Mouse (Mus musculus): ENCODE data around the gene Nrxn3.

Nrxn3 gene

DNA sequence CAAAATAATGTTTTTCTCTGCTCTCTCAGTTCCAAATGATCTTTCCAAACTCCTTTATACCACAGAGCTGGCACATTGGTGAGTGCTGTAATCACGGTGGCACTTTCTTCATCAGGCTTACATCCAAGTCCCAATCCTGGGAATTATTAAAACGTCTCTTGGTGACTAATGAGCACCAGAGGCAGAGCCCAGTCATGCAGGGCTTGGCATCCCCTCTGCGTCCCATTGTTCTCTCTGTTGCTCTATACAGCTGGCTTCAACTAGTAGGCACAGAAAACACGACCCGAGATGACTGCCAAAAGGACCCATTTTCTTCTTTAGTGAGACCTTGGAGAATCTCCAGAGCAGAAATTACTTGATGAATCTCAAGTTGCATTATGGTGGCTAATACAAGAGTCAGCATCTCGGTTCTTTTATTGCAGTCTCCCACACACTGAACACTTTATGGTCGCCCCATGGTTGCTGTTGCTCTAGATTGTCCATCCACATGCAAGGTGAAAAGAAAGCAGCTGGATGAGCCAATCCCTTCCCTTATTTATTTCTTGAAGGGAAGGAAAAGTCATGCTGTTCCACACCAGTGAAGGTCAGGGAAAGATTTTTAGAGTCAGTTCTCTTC, 1552.1 kb downstream of the Nrxn3 start:
- DNase-seq (ENCODE audit: low read depth, low spot score) = no peak

DNA sequence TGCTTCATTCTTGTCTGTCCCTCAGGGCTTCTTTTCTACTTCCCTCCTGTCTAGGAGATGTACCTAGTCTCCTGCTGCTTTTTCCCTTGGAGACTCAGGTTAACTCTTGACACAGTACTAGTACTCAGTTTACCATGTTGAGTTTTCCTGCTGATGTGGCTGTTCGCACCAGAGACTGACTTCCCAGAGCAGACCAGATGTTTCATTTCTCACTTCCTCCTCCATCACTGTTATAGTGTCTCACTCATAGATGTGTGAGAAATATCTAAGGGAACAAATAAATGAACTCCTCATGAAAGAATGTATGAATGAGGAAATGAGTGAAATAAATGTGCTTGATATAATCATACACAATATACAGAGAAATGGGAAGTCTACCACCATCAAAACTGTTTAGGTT, 1558.6 kb downstream of the Nrxn3 start:
- DNase-seq (ENCODE audit: low read depth, low spot score) = no peak

- DNase-seq (ENCODE audit: low read depth, low spot score) = no peak
These were observed 1560.3 kb downstream of the Nrxn3 start for GRCm38 (mm10) chr12:90283022-90283421.

GRCm38 (mm10) chr12:90302671-90303070, 1580.0 kb downstream of the Nrxn3 start:
- no peak for DNase-seq (ENCODE audit: low read depth, low spot score)

GRCm38 (mm10) chr12:90331806-90332205, 1609.1 kb downstream of the Nrxn3 start:
- DNase-seq (ENCODE audit: low read depth, low spot score) = no peak

- no peak for DNase-seq (ENCODE audit: low read depth, low spot score)
These were observed 1609.8 kb downstream of the Nrxn3 start for GRCm38 (mm10) chr12:90332459-90332858.

- DNase-seq (ENCODE audit: low read depth, low spot score) = no peak
These were observed 1615.0 kb downstream of the Nrxn3 start for GRCm38 (mm10) chr12:90337496-90338228.

DNA sequence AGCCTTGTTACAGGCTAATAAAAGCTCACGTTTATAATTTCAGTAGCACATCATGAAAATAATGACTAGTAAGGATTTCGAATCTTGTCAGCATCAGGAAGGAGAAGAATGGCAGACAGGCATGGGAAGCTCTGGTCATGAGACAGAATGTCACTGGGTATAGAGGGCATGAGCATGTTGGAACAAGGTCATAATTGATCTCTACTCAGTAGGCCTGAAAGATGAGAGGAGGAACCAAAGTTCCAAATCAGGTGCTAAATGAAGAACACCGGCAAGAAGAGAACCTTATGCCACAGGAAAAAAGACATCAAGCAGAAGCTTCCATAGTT, 1615.5 kb downstream of the Nrxn3 start:
- no peak for DNase-seq (ENCODE audit: low read depth, low spot score)

Measured in CD4-positive helper T cell, adult 2 months (primary cell).